Mouse (Mus musculus) thymus, postnatal 10 days (tissue): ENCODE measurements around the gene Adcy7.
A peak's percentile ranks its signal among the peaks of the same experiment; 100 is the strongest.

Experiments used
- DNase-seq, 2 experiments: peaks; one replicate each; pipeline ENCODE4 v3.0.0; 2021; ENCODE audit warnings: low spot score in 2 of 2

The Adcy7 gene

GRCm38 (mm10) chr8:88273051-88273430 is 838 bp downstream of the Adcy7 start:
- no peak for DNase-seq

- no peak for DNase-seq
Observed at GRCm38 (mm10) chr8:88274090-88274489, 1.9 kb downstream of the Adcy7 start.

- no peak for DNase-seq
Observed at GRCm38 (mm10) chr8:88279220-88279619, 7.0 kb downstream of the Adcy7 start.

- DNase-seq: no peak
Observed at GRCm38 (mm10) chr8:88279670-88280069, 7.5 kb downstream of the Adcy7 start.

GRCm38 (mm10) chr8:88280904-88281303 is 8.7 kb downstream of the Adcy7 start:
- no peak for DNase-seq

GRCm38 (mm10) chr8:88282684-88283083 is 10.5 kb downstream of the Adcy7 start:
- DNase-seq: no peak

GRCm38 (mm10) chr8:88283243-88284115 is 11.3 kb downstream of the Adcy7 start:
- no peak for DNase-seq

- DNase-seq: no peak
Observed at GRCm38 (mm10) chr8:88284738-88285137, 12.5 kb downstream of the Adcy7 start.

GRCm38 (mm10) chr8:88285469-88286356 is 13.5 kb downstream of the Adcy7 start:
- no peak for DNase-seq

- DNase-seq: no peak
Observed at GRCm38 (mm10) chr8:88286421-88286960, 14.3 kb downstream of the Adcy7 start.

- DNase-seq: peak; percentile 71
Observed at GRCm38 (mm10) chr8:88288622-88289242, 16.5 kb downstream of the Adcy7 start.

- DNase-seq: peak; percentile 56 to 61
Observed at GRCm38 (mm10) chr8:88289901-88290300, 17.7 kb downstream of the Adcy7 start.

- DNase-seq: peak; percentile 58 to 63
Observed at GRCm38 (mm10) chr8:88290326-88291304, 18.4 kb downstream of the Adcy7 start.

- DNase-seq: no peak
Observed at GRCm38 (mm10) chr8:88291305-88291690, 19.1 kb downstream of the Adcy7 start.

GRCm38 (mm10) chr8:88292926-88293325 is 20.7 kb downstream of the Adcy7 start:
- DNase-seq: no peak

GRCm38 (mm10) chr8:88293590-88294356 is 21.6 kb downstream of the Adcy7 start:
- DNase-seq: no peak

GRCm38 (mm10) chr8:88294977-88295376 is 22.8 kb downstream of the Adcy7 start:
- no peak for DNase-seq

GRCm38 (mm10) chr8:88297976-88298732 is 26.0 kb downstream of the Adcy7 start:
- no peak for DNase-seq

- DNase-seq: no peak
Observed at GRCm38 (mm10) chr8:88298733-88299103, 26.5 kb downstream of the Adcy7 start.
